Mouse (Mus musculus): ENCODE data around the gene Pik3r2. TPM values are rescaled to one million over a fixed set of nuclear protein-coding genes. Genes with fewer than 3 reads are reported as not detected.

Gene Pik3r2
- polyA plus RNA-seq, 1 experiment from 2014 or later: 110 TPM

DNA sequence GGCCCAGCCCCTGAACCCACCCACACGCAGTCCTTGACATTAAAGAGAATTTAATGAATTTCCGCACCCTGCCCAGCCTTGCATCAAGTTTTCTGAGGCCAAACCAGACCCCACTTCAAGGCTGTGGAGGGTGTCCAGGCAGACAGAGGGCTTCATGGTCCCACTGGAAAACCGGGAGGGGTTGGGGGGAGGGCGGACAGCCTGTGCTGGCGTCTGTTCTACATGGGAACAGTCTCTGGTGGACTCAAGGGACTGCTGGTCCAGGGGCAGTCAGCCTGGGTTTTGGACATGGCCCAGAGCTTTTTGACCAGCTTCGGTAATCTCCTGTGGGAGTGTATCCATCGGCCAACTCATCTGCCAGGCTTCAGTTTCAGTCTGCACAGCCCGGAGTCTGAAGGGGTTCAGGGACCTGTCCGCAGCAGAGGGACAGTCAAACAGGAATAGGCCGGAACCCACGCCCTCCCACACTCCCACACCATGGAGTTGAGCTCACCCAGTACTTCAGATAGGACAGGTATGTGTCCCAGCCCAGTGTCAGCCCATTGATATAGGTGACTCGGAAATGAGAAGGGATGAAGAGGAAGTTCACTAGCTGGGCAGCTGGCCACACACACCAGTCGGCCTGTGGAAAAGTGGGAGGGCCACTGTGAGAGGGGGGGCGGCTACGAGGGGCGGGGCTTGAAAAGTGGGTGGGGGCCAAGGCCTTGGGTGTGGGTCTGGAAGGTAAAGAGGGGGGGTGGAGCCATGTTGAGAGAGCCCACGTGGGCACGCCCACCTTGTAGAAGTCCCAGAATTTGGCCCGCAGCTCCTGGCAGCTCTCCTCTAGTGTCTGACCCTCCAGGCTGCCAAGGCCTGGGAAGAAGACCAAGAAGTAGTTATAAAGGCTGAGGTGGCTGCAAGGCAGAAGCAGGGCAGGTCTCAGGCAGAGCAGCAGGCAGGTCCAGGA is 17.6 kb downstream of the Pik3r2 start:
- no peaks in the 10 kb centered on the region for H3K27me3 ChIP-seq
- POLR2A ChIA-PET: no interaction called here
- no peak for DNase-seq (ENCODE audit: low read depth, low spot score)
- in situ Hi-C loops (cut with MboI; ENCODE audit: low pct_unique_long_range_greater_than_20kb): no loop called here
- no peak for TF ChIP-seq CTCF (IDR thresholded peaks at IDR 0.05)
- CTCF ChIA-PET: interaction anchor here (3.5 kb wide), 1 partner anchor 10 kb away, joined by 15 read pairs; no protein-coding TSS in a partner anchor
- no peak for ATAC-seq

DNA sequence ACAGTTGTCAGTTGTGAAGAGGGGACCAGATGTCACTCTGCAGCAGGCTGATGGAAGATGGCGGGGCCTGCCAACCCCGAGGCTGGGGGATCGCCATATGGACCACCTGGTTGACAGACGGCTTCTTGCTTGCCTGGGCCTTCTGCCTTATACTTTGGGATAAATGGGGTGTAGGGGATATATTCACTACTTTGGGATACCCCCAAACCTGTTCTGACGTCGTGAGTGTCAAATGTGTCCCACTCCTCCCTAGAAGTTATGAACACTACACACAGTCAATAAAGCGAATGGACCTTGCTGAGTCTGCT is 18.3 kb downstream of the Pik3r2 start:
- no peaks in the 10 kb centered on the region for H3K27me3 ChIP-seq
- in situ Hi-C loops (cut with MboI; ENCODE audit: low pct_unique_long_range_greater_than_20kb): no loop called here
- DNase-seq (ENCODE audit: low read depth, low spot score) (no peak), ATAC-seq (no peak)
- no peak for TF ChIP-seq CTCF (IDR thresholded peaks at IDR 0.05)
- CTCF ChIA-PET: interaction anchor here (3.5 kb wide), 1 partner anchor 10 kb away, joined by 15 read pairs; no protein-coding TSS in a partner anchor
- POLR2A ChIA-PET: no interaction called here

DNA sequence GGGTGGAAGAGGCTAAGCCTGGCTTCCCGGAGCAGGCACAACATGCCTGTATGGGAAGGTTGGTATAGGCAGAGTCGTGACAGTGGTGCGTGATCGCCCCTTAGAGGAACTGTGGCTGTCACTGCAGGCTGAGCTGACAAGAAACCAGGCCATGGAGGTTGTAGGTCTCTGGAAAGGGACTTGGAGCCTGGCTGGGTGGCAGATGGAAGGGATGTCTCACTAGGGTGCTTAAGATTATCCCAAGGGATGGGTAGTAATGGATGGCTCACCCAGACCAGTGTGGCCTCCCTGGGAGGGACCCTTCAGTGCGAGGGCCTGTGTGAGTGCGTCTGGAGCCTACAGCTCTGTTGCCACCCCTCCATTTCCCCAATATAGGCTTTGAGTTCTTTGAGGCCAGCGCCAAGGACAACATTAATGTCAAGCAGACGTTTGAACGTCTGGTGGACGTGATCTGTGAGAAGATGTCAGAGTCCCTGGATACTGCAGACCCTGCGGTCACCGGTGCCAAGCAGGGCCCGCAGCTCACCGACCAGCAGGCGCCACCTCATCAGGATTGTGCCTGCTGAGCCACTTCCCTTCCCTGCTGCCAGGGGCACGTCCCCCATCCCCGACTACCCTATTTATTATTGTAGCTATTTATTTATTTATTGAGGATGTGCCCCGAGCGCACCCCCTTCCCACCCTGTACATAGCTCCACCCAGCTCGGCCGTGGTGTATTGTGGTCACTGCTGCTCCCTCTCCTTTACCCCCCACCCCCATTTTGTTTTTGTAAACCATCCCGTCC is 18.8 kb downstream of the Pik3r2 start:
- no peaks in the 10 kb centered on the region for H3K27me3 ChIP-seq
- CTCF ChIA-PET: interaction anchor here (1.9 to 3.5 kb wide), 2 partner anchors 11 to 39 kb away, joined by 5 to 15 read pairs; partner anchors contain the start of gene Gm3336
- no peak for TF ChIP-seq CTCF (IDR thresholded peaks at IDR 0.05)
- DNase-seq (ENCODE audit: low read depth, low spot score) (no peak), ATAC-seq (no peak)
- POLR2A ChIA-PET: no interaction called here
- in situ Hi-C loops (cut with MboI; ENCODE audit: low pct_unique_long_range_greater_than_20kb): no loop called here

DNA sequence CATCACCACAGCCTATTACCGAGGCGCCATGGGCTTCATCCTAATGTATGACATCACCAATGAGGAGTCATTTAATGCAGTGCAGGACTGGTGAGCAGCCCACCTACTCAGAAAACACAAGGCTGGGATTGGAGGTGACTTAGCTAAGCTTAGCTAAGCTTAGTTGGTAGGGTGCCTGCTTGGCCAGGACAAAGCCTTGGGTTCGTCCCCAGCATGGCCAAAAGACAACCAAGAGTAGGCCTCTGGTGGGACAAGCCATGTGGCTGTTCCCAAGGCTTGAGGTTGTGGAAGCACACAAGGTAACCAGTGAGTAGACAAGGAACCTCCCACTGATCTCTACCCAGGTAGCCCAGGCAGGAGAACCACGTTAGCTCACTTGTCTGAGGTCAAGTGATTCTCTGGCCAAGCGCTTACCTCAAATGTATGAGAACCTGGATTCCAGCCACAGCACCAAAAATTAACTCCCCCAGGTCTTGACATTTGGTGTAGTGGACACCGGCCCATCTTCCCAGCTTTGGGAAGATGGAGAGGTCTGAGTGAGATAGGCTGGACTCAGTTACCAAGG is 20.0 kb downstream of the Pik3r2 start:
- in situ Hi-C loops (cut with MboI; ENCODE audit: low pct_unique_long_range_greater_than_20kb): no loop called here
- TF ChIP-seq CTCF (IDR thresholded peaks at IDR 0.05): no peak
- ATAC-seq (no peak), DNase-seq (ENCODE audit: low read depth, low spot score) (no peak)
- POLR2A ChIA-PET: interaction anchor here (1.0 to 1.1 kb wide), 2 partner anchors 10 to 37 kb away, joined by 3 read pairs; no protein-coding TSS in a partner anchor
- H3K27me3 ChIP-seq: no peaks in the 10 kb centered on the region
- CTCF ChIA-PET: interaction anchor here (1.9 to 3.5 kb wide), 2 partner anchors 12 to 38 kb away, joined by 5 to 15 read pairs; partner anchors contain the start of gene Gm3336

DNA sequence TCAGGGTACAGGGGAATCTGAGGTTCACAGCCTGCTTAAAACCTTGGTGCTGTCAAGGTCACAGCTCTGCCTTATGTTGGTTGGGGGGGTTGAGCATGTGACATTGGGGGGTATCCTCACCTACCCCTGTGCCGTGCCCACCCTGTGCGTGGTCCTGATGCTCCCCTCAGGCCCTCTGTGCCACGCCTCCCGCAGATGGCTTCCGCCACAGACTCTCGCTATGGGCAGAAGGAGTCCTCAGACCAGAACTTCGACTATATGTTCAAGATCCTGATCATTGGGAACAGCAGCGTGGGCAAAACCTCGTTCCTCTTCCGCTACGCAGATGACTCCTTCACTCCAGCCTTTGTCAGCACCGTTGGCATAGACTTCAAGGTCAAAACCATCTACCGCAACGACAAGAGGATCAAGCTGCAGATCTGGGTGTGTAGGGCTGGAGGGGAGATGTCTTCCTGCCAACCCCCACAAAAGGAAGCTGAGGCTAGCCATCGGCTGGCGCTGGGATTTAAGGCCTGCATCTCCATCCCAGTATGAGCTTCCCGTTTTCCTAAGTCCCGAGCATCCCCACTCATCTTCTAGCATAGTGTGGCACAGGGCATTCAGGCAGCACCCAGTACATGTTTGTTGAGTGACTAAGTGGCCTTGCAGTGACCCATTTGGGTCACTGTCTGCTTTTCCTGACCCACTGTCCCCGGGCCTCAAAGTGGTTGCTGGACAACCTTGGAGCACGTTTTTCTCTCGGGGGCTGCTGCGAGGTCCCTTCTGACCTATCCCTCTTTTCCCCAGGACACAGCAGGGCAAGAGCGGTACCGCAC is 20.6 kb downstream of the Pik3r2 start:
- no peak for ATAC-seq

DNA sequence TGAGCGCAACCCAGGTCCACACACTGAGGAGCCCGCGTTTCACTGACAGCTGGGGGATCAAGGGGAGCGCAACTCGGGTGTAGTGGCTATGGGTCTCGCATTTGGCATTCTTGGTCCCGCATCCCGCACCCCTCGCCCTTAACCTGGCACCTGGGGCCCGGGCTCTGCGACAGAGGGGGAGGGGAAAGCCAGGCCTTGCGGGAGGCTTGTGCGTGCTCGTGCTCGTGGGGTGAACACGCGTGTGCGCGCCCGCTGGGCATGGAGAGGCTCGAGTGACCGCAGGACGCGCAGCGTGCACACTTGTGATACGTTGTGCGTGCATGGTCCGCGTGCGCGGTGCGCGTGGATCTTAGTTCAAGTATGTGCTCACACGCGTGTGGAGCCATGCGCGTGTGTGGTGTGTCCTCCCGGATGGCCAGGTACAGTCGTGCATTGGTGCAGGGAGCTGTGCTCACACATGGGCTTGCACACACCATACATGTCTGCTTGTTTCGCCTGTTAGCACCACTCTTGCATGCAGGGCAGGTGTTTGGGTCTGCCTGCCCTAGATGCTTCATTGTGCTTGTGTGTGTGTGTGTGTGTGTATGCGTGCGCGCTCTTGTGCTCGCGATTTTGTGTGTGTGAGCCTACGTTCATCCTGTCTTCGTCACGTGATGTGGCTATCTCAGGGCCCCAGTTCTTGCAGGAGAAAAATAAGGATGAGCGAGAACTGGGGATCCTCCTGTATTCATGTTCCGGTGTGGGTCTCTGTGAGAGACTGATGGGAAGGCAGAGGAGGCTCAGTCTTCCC is 21.4 kb downstream of the Pik3r2 start:
- no peaks in the 10 kb centered on the region for H3K27me3 ChIP-seq
- ATAC-seq (no peak), DNase-seq (ENCODE audit: low read depth, low spot score) (no peak)
- in situ Hi-C loops (cut with MboI; ENCODE audit: low pct_unique_long_range_greater_than_20kb): loop anchor here (5.0 kb wide), 1 partner anchor 38 kb away; the partner anchor contains the start of gene Gm3336
- CTCF ChIA-PET: interaction anchor here (1.0 to 3.5 kb wide), 3 partner anchors 13 to 37 kb away, joined by 3 to 15 read pairs (median 4); partner anchors contain the start of gene Gm3336
- TF ChIP-seq CTCF (IDR thresholded peaks at IDR 0.05): no peak
- POLR2A ChIA-PET: interaction anchor here (0.5 to 0.6 kb wide), 2 partner anchors 11 to 14 kb away, joined by 3 to 4 read pairs; no protein-coding TSS in a partner anchor

More for the DNA sequence above, 20.6 kb downstream of the Pik3r2 start:
- ChIA-PET POLR2A (interaction anchor here (0.6 to 1.1 kb wide), 3 partner anchors 10 to 36 kb away, joined by 3 read pairs; no protein-coding TSS in a partner anchor), CTCF (interaction anchor here (1.9 to 3.5 kb wide), 2 partner anchors 13 to 37 kb away, joined by 5 to 15 read pairs; partner anchors contain the start of gene Gm3336)
- H3K27me3 ChIP-seq: no peaks in the 10 kb centered on the region
- TF ChIP-seq CTCF (IDR thresholded peaks at IDR 0.05): no peak
- no peak for DNase-seq (ENCODE audit: low read depth, low spot score)
- in situ Hi-C loops (cut with MboI; ENCODE audit: low pct_unique_long_range_greater_than_20kb): no loop called here

DNA sequence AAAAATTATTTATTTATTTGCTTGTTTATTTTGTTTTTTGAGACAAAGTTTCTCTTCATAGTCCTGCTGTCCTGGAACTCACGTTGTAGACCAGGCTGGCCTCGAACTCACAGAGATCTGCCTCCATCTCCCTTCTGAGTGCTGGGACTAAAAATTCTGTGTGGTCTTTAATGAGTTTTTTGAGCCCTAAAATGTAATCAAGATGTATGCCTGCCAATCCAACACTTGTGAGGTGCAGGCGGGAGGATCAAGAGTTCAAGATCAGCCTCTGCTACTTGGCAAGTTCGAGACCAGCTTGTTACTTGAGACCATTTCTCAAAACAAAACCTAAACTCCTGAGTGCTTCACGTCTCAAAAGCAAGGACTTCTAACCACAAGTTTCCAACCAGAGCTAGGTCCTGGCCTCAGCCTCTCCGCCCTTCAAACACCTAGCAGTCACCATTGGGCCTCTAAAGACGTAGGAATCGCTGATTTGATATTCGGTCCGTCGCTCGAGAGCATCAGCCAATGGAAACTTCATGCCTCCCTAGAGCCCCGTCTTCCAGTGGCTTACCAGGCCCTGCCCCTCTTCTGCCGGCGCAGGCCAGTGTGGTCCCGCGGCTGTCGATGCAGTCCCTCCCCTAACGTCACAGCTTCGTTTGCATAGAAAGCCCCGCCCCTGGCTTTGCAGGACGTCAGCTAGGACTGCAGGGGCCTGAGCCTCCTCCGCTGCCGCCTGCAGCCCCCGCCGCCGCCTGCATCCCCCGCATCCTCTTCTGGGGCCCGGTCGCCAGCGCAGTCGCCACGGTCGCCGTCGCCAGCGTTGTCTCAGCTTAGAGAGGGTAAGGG is 22.3 kb downstream of the Pik3r2 start, which contains the start of gene Rab3a:
TSS of gene Rab3a (plus strand) at position 637 of the 828 bp plus-strand sequence.
- no peak for TF ChIP-seq CTCF (IDR thresholded peaks at IDR 0.05)
- CTCF ChIA-PET: interaction anchor here (0.8 to 1.0 kb wide), 3 partner anchors 33 to 81 kb away, joined by 3 to 4 read pairs (median 3); partner anchors contain the start of gene Gm3336
- DNase-seq (ENCODE audit: low read depth, low spot score): peak; percentile 82
- ATAC-seq: peak; percentile 95
- in situ Hi-C loops (cut with MboI; ENCODE audit: low pct_unique_long_range_greater_than_20kb): loop anchor here (5.0 kb wide), 1 partner anchor 37 kb away; the partner anchor contains the start of gene Gm3336
- no peaks in the 10 kb centered on the region for H3K27me3 ChIP-seq
- POLR2A ChIA-PET: interaction anchor here (0.5 to 0.6 kb wide), 2 partner anchors 13 to 31 kb away, joined by 4 read pairs; partner anchors contain the start of gene Pde4c

DNA sequence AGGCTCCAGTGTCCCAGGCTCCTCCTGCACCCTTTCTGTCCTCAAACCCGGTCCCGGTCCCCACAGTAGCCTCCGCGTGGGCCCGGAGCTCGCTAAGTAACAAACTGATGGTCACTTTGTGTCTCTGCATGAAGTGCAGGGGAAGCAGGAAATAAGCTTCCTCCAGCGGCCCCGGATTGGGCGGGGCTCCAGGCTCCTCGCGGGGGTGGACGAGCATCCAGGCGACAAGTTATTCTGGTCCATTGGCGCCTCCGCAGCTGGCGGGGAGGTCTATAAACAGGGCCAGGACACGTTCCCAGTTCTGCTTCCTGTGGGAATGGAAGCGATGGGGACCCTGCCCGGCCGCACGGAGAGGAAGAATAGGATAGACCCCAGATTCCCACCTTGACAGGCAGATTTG is 23.4 kb downstream of the Pik3r2 start:
- no peak for ATAC-seq
- CTCF ChIA-PET: interaction anchor here (0.8 to 2.1 kb wide), 4 partner anchors 9 to 35 kb away, joined by 3 to 9 read pairs (median 4); partner anchors contain the start of genes Gm3336, Mpv17l2 and Pde4c
- DNase-seq (ENCODE audit: low read depth, low spot score): no peak
- in situ Hi-C loops (cut with MboI; ENCODE audit: low pct_unique_long_range_greater_than_20kb): loop anchor here (5.0 kb wide), 1 partner anchor 36 kb away; the partner anchor contains the start of gene Gm3336
- POLR2A ChIA-PET: interaction anchor here (1.2 kb wide), 1 partner anchor 31 kb away, joined by 4 read pairs; no protein-coding TSS in a partner anchor
- TF ChIP-seq CTCF (IDR thresholded peaks at IDR 0.05): no peak
- H3K27me3 ChIP-seq: no peaks in the 10 kb centered on the region
